Mouse (Mus musculus): ENCODE data around the gene Mis12. TPM values are rescaled to one million over a fixed set of nuclear protein-coding genes. Genes with fewer than 3 reads are reported as not detected.

The Mis12 gene
- polyA plus RNA-seq, 1 experiment: 11.5 TPM

- H3K27ac ChIP-seq (ENCODE audit: insufficient read depth, low read length): no peak overlapping the region
- TF ChIP-seq POLR2A (IDR thresholded peaks at IDR 0.05; ENCODE audit: extremely low read depth, insufficient read depth, low read length) (no peak), CTCF (IDR thresholded peaks at IDR 0.05; ENCODE audit: extremely low read depth, insufficient read depth, low read length) (no peak)
- no peaks in the 10 kb centered on the region; the same call in 1 of the 2 replicates for H3K4me1 ChIP-seq (ENCODE audit: control insufficient read depth, insufficient read depth, low read length)
- no peak overlapping the region for H3K4me3 ChIP-seq (ENCODE audit: insufficient read depth, low read length)
Measured at GRCm38 (mm10) chr11:71039526-71040298, 20.3 kb downstream of the Mis12 start.

- Histone ChIP-seq H3K27ac (ENCODE audit: insufficient read depth, low read length) (no peak overlapping the region), H3K4me3 (ENCODE audit: insufficient read depth, low read length) (no peak overlapping the region), H3K4me1 (ENCODE audit: control insufficient read depth, insufficient read depth, low read length) (no peaks in the 10 kb centered on the region)
- TF ChIP-seq POLR2A (IDR thresholded peaks at IDR 0.05; ENCODE audit: extremely low read depth, insufficient read depth, low read length): no peak
- peak; percentile 48; the same call in 1 of the 2 replicates for TF ChIP-seq CTCF (IDR thresholded peaks at IDR 0.05; ENCODE audit: extremely low read depth, insufficient read depth, low read length)
Measured at GRCm38 (mm10) chr11:71052554-71052953, 33.1 kb downstream of the Mis12 start.

- Histone ChIP-seq H3K27ac (ENCODE audit: insufficient read depth, low read length) (no peak overlapping the region), H3K4me3 (ENCODE audit: insufficient read depth, low read length) (no peak overlapping the region), H3K4me1 (ENCODE audit: control insufficient read depth, insufficient read depth, low read length) (no peaks in the 10 kb centered on the region)
- TF ChIP-seq CTCF (IDR thresholded peaks at IDR 0.05; ENCODE audit: extremely low read depth, insufficient read depth, low read length) (no peak), POLR2A (IDR thresholded peaks at IDR 0.05; ENCODE audit: extremely low read depth, insufficient read depth, low read length) (no peak)
Measured at GRCm38 (mm10) chr11:71076342-71076741, 56.9 kb downstream of the Mis12 start.

Other genes starting within 250 kb of the Mis12 start
- gene Scimp, start 207.0 kb upstream of the Mis12 start, polyA plus RNA-seq (2012; rRNA removed): 0.11 and 0.15 TPM in 2 replicates
- 40.7 and 41.7 TPM in 2 replicates for gene Rabep1, start 174.8 kb upstream of the Mis12 start, polyA plus RNA-seq (2012; rRNA removed)
- 75.0 and 82.4 TPM in 2 replicates for gene Nup88, start 49.6 kb upstream of the Mis12 start, polyA plus RNA-seq (2012; rRNA removed)
- 58.0 and 65.4 TPM in 2 replicates for gene Rpain, start 49.4 kb upstream of the Mis12 start, polyA plus RNA-seq (2012; rRNA removed)
- 83.1 and 83.2 TPM in 2 replicates for gene C1qbp, start 36.6 kb upstream of the Mis12 start, polyA plus RNA-seq (2012; rRNA removed)
- 24.8 and 29.9 TPM in 2 replicates for gene Dhx33, start 15.2 kb upstream of the Mis12 start, polyA plus RNA-seq (2012; rRNA removed)
- gene Derl2, start 230 bp downstream of the Mis12 start, polyA plus RNA-seq (2012; rRNA removed): 17.6 and 17.8 TPM in 2 replicates
- gene 6330403K07Rik, start 13.9 kb downstream of the Mis12 start, polyA plus RNA-seq (2012; rRNA removed): 297 and 308 TPM in 2 replicates
- gene Nlrp1a, start 125.1 kb downstream of the Mis12 start, polyA plus RNA-seq (2012; rRNA removed): 0.06 and 0.09 TPM in 2 replicates
- gene Nlrp1b, start 211.1 kb downstream of the Mis12 start, polyA plus RNA-seq (2012; rRNA removed): 0.49 and 0.52 TPM in 2 replicates